Mouse (Mus musculus): ENCODE data around the gene Ankmy1. TPM values are rescaled to one million over a fixed set of nuclear protein-coding genes. Genes with fewer than 3 reads are reported as not detected.

The Ankmy1 gene
- polyA plus RNA-seq, 1 experiment, result 0.40 TPM

DNA sequence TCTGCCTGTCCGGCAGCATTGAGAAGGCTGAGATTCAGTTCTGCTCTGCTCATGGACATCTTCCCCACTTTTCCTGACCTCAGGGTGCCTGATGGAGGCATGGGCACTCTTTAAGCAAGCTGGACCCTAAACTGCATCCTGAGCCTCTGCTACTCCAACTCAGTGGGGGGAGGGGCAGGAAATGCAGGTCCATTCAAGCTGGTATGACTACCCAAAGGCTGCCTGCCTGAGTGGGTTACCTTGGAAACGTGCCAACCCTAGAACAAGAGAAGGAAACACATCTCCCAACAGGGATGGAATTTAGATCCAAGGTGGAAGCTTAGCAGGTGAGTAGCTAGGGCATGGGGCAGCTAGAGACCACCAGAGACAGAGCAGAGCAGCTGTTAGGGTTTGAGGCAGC lies 36.5 kb downstream of the Ankmy1 start:
- Histone ChIP-seq H3K27ac (replicated peaks; ENCODE audit: low read depth, low read length) (no peak overlapping the region), H3K4me3 (ENCODE audit: insufficient read depth, low read depth, low read length) (no peak overlapping the region), H3K4me1 (ENCODE audit: control insufficient read depth, insufficient read depth, insufficient read length, low read length) (no peaks in the 10 kb centered on the region)

DNA sequence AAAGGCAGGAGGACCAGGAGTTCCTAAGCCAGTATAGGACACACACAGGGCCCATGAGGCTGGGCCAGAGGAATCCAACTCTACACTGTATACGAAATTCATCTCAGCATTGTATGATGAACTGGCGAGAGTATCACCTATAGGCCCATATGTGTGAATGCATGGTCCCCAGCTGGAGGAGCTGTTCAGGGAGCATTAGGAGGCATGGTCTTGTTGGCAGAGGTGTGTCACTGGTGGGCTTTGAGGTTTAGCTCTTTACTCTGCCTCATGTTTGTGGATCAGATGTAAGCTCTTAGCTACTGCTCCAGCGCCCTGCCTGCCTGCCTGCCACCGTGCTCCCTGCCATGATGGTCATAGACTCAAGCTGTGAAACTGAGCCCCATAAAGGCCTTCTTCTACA lies 39.4 kb downstream of the Ankmy1 start:
- Histone ChIP-seq H3K4me1 (ENCODE audit: control insufficient read depth, insufficient read depth, insufficient read length, low read length) (no peaks in the 10 kb centered on the region), H3K27ac (replicated peaks; ENCODE audit: low read depth, low read length) (no peak overlapping the region), H3K4me3 (ENCODE audit: insufficient read depth, low read depth, low read length) (no peak overlapping the region)

DNA sequence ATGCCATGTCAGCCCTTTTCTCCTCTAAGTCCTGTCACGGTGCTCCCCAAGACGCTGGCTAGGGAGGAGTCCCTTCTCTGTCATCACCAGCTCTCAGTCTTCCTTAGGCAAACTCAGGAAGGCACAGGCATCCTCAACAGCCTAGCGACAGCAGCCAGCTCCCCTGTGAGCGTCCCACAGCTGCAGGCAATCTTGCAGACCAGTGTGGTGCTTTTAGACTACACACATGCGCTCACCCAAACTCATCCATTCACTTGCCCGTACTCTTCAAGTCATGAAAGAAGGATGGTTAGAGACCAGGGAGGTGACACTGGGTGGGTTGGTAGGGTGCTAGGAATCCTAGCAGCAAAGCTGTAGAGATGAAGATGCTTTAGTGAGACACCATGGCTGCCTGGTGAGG lies 41.2 kb downstream of the Ankmy1 start:
- Histone ChIP-seq H3K4me3 (ENCODE audit: insufficient read depth, low read depth, low read length) (no peak overlapping the region), H3K4me1 (ENCODE audit: control insufficient read depth, insufficient read depth, insufficient read length, low read length) (no peaks in the 10 kb centered on the region), H3K27ac (replicated peaks; ENCODE audit: low read depth, low read length) (no peak overlapping the region)

GRCm38 (mm10) chr1:92852450-92852849 lies 50.3 kb downstream of the Ankmy1 start:
- Histone ChIP-seq H3K4me3 (ENCODE audit: insufficient read depth, low read depth, low read length) (no peak overlapping the region), H3K4me1 (ENCODE audit: control insufficient read depth, insufficient read depth, insufficient read length, low read length) (no peaks in the 10 kb centered on the region), H3K27ac (replicated peaks; ENCODE audit: low read depth, low read length) (no peak overlapping the region)

DNA sequence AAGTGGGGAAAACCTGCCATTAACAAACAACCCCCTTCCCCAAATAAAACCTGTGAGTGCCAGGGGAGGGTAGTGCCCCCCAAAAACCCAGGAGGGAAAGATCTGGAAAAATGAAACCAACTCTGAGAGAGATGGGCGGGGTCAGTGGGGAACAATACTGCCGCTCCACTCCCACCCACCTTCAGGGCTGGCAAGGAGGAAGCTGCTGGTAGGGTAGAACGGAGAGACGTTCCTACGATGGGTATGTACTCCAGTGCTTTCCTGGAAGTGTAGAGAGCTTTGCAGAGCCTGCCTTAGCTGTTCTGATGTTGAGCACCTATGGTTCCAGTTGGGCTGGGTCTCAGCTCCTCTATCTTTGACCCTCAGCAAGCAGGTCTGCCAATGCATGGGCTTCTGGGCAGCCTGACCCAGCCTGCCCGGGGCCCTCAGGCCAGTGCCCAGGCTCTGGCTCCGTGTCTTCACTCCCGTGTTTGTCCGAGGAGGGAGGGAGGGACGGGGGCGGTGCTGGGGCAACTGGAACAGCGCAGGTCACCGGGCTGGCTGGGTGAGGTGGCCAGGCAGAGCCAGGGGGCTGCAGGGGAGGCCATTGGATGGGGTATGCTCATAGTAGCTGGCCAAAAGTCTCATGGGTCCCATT lies 52.6 kb downstream of the Ankmy1 start:
- Histone ChIP-seq H3K4me1 (ENCODE audit: control insufficient read depth, insufficient read depth, insufficient read length, low read length) (peaks cover 2% of the 10 kb centered on the region; the same call in 1 of the 2 replicates), H3K27ac (replicated peaks; ENCODE audit: low read depth, low read length) (no peak overlapping the region), H3K4me3 (ENCODE audit: insufficient read depth, low read depth, low read length) (peak overlapping the region; percentile 27; the same call in 1 of the 2 replicates)

DNA sequence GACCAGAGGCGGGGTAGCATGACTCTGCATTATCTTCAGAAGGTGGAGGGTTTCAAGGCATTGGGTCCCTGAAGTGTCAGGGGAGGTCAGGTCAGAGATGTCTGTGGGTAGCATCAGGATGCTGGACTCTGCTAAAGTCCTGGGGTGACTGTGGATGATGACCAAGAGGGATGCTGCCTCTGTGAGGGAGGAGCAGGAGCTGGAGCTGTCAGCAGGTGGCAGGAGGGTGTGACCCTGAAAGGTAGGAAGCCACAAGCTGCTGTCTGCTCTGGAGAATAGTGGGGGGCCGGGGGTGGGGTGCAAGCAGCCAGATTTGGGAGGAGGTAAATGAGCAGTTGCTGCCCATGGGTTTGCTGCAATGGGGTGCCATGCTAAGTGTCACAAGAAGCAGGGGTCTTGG lies 53.2 kb downstream of the Ankmy1 start:
- Histone ChIP-seq H3K27ac (replicated peaks; ENCODE audit: low read depth, low read length) (no peak overlapping the region), H3K4me1 (ENCODE audit: control insufficient read depth, insufficient read depth, insufficient read length, low read length) (peaks cover 2% of the 10 kb centered on the region; the same call in 1 of the 2 replicates), H3K4me3 (ENCODE audit: insufficient read depth, low read depth, low read length) (no peak overlapping the region)

DNA sequence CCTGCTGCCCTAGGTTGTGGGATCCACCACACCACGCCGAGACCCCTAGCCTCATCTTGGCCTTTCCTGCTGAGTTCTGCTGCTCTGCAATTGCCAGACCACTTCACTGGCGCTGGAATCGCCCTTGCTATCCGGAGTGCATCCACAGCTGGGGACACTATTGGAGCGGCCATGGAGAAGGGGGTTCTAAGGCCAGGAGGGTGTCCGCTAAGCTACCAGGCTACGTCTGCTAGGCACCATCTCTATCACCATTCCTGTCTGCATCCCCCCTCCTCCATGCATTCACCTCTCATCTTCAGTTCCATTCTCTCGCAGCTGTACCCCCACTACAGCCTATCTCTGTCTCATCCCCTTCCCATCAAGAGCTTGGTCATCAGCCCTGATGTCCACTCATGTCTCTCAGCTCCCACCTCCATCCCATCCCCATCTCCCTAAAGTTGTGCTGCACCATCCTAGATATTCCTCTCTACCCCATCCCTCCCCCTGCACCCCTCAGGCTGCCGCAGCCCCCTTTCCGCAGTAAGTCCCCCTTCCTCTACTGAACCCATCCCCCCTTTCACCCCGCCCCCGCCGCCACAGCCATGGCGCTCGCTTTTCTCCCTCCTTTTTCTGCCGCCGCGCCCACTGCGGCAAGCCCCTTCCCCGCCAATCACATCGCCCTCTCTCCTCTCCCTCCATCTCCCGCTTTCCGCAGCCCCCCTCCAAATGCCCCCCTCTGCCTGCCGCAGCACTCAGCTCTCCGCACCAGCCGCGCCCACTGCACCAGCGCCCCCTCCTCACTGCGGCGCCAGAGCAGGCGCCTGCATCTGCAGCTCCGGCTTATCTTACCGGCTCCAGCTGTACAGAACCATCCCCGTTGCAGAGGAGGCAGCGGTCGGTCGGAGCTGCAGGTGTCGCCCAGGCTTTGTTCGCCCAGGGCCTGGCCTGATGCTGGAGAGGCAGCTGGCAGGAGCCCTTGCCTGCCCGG lies 54.5 kb downstream of the Ankmy1 start:
- Histone ChIP-seq H3K4me3 (ENCODE audit: insufficient read depth, low read depth, low read length) (no peak overlapping the region), H3K27ac (replicated peaks; ENCODE audit: low read depth, low read length) (no peak overlapping the region), H3K4me1 (ENCODE audit: control insufficient read depth, insufficient read depth, insufficient read length, low read length) (peaks cover 2% of the 10 kb centered on the region; the same call in 1 of the 2 replicates)

DNA sequence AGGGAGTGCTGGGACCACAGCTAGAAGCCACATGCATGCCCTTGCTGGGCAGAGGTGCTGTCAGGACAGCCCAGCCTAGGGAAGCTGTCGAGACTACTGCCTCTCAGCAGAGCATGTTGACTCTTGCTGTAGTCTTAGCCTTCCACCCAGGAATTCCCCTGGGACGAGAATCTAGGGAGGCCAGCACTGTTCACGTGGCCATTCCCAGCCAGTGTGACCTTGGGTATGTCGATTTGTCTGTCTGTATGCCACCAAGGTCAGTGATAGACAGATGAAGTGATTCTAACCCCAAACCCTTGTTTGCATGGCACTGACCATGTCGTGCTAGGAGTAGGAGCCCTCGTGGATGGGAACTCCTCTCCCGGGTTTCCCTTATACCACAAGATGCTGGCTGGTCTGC lies 56.8 kb downstream of the Ankmy1 start:
- no peak overlapping the region for H3K27ac ChIP-seq (replicated peaks; ENCODE audit: low read depth, low read length)

DNA sequence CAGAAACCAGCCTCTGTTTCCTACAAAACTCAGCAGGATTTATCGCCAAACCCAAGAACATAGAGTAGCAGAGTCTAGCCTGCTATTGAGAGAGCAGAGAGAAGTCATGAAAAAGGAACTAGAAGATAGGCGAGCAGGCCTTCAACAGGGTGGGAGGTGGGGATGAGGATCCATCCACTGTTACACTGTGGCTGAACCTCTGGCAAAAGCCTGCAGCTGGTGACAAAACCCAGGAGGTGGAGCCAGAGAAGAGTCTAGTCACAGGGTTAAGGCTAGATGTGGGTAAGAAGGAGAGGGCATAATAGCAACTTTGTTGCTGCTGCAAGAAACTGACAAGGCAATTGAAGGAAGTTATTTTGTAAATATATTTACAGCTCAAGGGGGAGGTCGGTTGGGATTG lies 61.3 kb downstream of the Ankmy1 start:
- H3K4me3 ChIP-seq (ENCODE audit: insufficient read depth, low read depth, low read length), result no peak overlapping the region
- H3K4me1 ChIP-seq (ENCODE audit: control insufficient read depth, insufficient read depth, insufficient read length, low read length), result peaks cover 2% of the 10 kb centered on the region; the same call in 1 of the 2 replicates
- H3K27ac ChIP-seq (replicated peaks; ENCODE audit: low read depth, low read length), result no peak overlapping the region

More for the DNA sequence above, 56.8 kb downstream of the Ankmy1 start:
- peaks cover 2% of the 10 kb centered on the region; the same call in 1 of the 2 replicates for H3K4me1 ChIP-seq (ENCODE audit: control insufficient read depth, insufficient read depth, insufficient read length, low read length)
- H3K4me3 ChIP-seq (ENCODE audit: insufficient read depth, low read depth, low read length), result no peak overlapping the region

DNA sequence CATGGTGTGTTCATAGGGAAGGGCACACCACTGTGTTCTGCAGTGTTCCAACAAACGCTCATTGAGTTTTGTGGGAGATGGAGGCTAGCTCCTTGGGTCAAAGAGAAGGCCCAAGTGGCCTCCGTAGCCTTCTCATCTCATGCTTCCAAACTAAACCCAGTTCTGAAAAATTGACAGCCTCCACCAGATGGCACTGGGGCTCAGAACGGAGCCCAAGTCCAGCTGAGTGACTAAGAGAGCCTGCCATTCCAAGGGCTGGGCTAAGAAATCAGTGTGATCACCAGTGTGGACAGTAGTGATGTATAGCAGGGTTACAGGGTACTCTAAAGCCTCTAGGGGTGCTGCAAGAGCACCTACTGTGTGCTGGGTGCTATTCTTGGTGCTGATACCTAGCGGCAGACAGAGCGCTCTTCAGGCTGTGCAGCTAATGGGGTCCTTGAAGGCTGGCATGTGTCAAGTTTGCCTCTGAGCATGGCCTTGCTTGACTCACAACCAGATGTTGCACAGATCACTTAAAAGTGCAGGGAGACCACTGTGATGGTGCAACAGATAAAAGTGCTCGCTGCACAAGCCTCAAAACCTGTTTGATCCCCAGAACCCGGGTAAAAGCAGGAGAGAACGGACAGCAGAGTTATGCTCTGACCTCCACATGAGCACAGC lies 62.3 kb downstream of the Ankmy1 start:
- Histone ChIP-seq H3K4me3 (ENCODE audit: insufficient read depth, low read depth, low read length) (no peak overlapping the region), H3K4me1 (ENCODE audit: control insufficient read depth, insufficient read depth, insufficient read length, low read length) (peaks cover 2% of the 10 kb centered on the region; the same call in 1 of the 2 replicates), H3K27ac (replicated peaks; ENCODE audit: low read depth, low read length) (no peak overlapping the region)

DNA sequence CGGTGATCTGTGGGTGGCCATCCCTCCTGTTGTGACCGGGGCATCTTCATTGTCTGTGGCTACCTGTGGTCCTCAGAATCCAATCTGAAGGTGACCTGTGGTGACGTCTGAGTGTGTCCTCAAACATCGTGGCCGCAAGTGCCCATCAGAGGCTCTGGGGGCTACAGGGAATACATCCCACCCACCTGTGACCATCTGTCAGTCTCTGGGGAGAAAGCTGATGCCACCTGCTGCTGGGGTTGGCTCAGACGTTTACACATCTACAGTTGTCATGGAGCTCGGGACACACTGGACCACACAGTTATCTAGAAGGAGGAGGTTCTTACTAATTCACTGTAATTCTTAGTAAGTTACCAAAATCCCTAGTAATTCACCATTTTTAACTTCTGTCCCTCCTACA lies 63.5 kb downstream of the Ankmy1 start:
- Histone ChIP-seq H3K27ac (replicated peaks; ENCODE audit: low read depth, low read length) (no peak overlapping the region), H3K4me1 (ENCODE audit: control insufficient read depth, insufficient read depth, insufficient read length, low read length) (peaks cover 2% of the 10 kb centered on the region; the same call in 1 of the 2 replicates), H3K4me3 (ENCODE audit: insufficient read depth, low read depth, low read length) (no peak overlapping the region)

GRCm38 (mm10) chr1:92837931-92838833 lies 64.5 kb downstream of the Ankmy1 start:
- Histone ChIP-seq H3K4me1 (ENCODE audit: control insufficient read depth, insufficient read depth, insufficient read length, low read length) (peaks cover 2% of the 10 kb centered on the region; the same call in 1 of the 2 replicates), H3K27ac (replicated peaks; ENCODE audit: low read depth, low read length) (no peak overlapping the region), H3K4me3 (ENCODE audit: insufficient read depth, low read depth, low read length) (no peak overlapping the region)

DNA sequence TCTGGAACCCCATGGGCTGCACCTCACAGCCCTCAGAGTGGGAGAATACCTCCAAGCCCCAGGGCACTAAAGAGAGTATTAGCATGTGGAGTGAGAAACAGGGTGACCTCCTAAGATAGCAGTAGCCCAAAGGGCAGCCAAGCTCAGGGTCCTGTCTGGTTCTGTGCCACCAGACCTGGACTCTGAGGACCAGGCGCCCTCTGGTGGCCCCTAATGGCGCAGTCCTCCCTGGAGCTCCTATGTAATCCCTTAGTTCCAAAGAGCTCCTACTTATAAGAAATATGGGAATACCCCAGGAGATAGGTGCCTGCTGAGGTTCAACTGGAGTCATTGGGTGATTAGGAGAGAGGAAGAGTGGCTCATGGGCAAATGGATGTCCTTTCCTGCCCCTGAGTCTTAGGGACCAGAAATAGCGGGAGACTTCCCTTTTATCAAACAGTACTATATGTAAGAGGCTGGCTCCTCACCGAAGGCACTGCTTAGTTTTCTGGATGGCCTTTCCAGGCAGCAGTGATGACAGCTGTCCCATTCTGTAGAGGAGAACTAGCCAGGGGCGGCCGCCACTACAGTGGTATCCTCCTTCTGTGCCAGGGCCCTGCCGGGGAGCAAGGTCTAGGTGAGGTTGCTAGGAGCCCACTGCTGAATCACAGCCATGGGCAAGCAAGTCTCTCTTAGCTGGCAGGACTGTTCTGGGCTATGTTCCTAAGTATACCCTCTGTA lies 68.6 kb downstream of the Ankmy1 start:
- no peak overlapping the region for H3K27ac ChIP-seq (replicated peaks; ENCODE audit: low read depth, low read length)
- H3K4me1 ChIP-seq (ENCODE audit: control insufficient read depth, insufficient read depth, insufficient read length, low read length), result peaks cover 2% of the 10 kb centered on the region; the same call in 1 of the 2 replicates

More for the DNA sequence above, 68.6 kb downstream of the Ankmy1 start:
- H3K4me3 ChIP-seq (ENCODE audit: insufficient read depth, low read depth, low read length), result no peak overlapping the region

All from brown adipose tissue, adult 24 weeks (tissue).